Mouse (Mus musculus): Measurements from ENCODE around the gene Chgb. TPM values are rescaled to one million over a fixed set of nuclear protein-coding genes. Genes with fewer than 3 reads are reported as not detected.

Gene Chgb
- not detected in 2 replicates for total RNA-seq (2017)

- no peak for ATAC-seq (ENCODE audit: extremely low read depth, insufficient number of reproducible peaks, low FRiP score, poor library complexity, severe bottlenecking)
These were observed at the start of gene Chgb for GRCm38 (mm10) chr2:132780978-132781377. Chgb (plus strand) TSS chr2:132781278.

GRCm38 (mm10) chr2:132732940-132733339, 48.1 kb upstream of the Chgb start:
- ATAC-seq (ENCODE audit: extremely low read depth, insufficient number of reproducible peaks, low FRiP score, poor library complexity, severe bottlenecking), result no peak

GRCm38 (mm10) chr2:132733603-132734573, 47.2 kb upstream of the Chgb start:
- ATAC-seq (ENCODE audit: extremely low read depth, insufficient number of reproducible peaks, low FRiP score, poor library complexity, severe bottlenecking), result no peak

DNA sequence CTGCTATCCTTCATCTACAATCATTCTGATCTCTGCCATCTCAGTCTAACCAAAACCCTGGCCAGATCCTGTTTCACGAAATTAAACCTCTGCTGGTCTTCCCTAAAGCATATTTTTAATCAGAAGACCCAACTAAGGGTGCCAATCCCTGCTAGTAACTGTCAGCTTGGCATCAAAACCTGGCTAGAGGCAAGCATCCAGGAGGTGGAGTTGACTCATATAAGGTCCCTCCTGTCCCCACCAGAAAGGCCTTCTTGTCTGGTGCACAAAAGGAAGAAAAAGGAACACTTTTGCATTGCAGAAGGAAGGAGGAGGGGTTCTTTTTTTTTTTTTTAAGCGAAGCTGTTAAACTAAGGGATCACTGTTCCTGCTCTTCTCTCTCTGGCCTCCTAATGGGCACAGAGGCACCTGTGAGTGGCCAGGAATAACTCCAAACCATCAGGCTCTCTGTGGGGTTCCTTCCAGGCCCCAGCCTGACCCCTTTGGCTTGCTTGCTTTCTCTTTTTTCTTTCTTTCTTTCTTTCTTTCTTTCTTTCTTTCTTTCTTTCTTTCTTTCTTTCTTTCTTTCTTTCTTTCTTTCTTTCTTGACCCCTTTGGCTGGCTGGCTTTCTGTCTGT, 42.2 kb upstream of the Chgb start:
- ATAC-seq (ENCODE audit: extremely low read depth, insufficient number of reproducible peaks, low FRiP score, poor library complexity, severe bottlenecking), result no peak

- ATAC-seq (ENCODE audit: extremely low read depth, insufficient number of reproducible peaks, low FRiP score, poor library complexity, severe bottlenecking), result no peak
These were observed 39.2 kb upstream of the Chgb start for GRCm38 (mm10) chr2:132741862-132742347.

GRCm38 (mm10) chr2:132744866-132745265, 36.2 kb upstream of the Chgb start:
- no peak for ATAC-seq (ENCODE audit: extremely low read depth, insufficient number of reproducible peaks, low FRiP score, poor library complexity, severe bottlenecking)

DNA sequence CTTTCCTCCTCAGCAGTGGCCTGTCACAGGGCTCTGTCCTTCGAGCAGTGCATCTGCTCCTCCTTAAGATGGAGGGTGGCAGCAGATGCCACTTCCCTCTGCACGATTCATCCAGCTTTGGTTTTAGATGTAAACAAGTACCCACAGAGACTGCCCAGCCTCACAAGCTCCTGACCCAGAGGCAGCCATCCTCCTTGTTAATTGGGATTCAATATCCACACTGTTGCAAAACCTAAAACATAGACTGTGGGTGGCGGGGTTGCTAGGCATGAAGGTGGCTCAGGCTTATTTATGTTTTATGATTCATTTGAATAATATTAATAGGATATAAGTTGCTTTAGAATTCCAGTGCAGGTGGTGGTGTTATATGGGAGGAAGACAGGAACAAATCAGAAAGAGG, 35.0 kb upstream of the Chgb start:
- no peak for ATAC-seq (ENCODE audit: extremely low read depth, insufficient number of reproducible peaks, low FRiP score, poor library complexity, severe bottlenecking)

- ATAC-seq (ENCODE audit: extremely low read depth, insufficient number of reproducible peaks, low FRiP score, poor library complexity, severe bottlenecking), result no peak
These were observed 30.4 kb upstream of the Chgb start for GRCm38 (mm10) chr2:132750726-132751125.

- no peak for ATAC-seq (ENCODE audit: extremely low read depth, insufficient number of reproducible peaks, low FRiP score, poor library complexity, severe bottlenecking)
These were observed 29.7 kb upstream of the Chgb start for GRCm38 (mm10) chr2:132751141-132752066.

DNA sequence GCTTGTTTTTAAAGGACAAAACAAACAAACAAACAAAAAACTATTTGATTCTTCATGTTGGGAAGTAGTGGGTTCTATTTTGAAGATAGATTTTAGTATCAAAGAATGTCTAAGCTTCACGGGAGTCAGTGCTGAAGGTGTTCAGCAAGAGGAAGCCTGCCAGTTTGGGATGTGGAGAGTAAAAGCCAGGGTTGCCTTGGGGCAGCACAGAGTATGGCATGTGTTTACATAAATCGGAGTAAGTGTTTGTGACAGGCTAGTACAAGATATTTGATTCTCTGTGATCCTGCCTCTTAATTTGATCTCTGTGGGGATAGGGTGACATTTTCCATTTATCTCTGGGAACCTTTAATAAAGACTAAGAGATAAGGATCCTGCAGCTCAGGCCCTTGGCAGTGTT, 28.7 kb upstream of the Chgb start:
- ATAC-seq (ENCODE audit: extremely low read depth, insufficient number of reproducible peaks, low FRiP score, poor library complexity, severe bottlenecking), result no peak

- ATAC-seq (ENCODE audit: extremely low read depth, insufficient number of reproducible peaks, low FRiP score, poor library complexity, severe bottlenecking), result no peak
These were observed 27.9 kb upstream of the Chgb start for GRCm38 (mm10) chr2:132753137-132753536.

DNA sequence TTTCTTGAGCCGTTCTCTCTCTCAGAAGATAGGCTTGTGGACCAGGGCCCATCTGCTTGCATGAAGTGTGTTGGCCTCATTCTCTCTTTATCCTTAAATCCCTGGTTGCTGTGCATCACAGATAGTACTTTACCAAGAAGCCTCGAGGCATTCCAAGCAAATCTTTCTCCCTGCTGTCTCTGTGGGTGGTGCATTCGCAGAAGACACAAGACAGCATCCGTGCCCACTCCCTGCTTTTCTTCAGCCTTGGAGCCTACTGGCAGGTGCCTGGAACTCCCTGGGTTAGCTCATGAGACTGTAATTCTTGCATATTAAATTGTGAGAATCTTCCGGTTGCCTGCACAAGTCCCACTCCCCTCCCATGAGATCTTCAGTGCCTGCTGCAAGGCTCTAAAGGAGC, 23.2 kb upstream of the Chgb start:
- ATAC-seq (ENCODE audit: extremely low read depth, insufficient number of reproducible peaks, low FRiP score, poor library complexity, severe bottlenecking), result no peak

DNA sequence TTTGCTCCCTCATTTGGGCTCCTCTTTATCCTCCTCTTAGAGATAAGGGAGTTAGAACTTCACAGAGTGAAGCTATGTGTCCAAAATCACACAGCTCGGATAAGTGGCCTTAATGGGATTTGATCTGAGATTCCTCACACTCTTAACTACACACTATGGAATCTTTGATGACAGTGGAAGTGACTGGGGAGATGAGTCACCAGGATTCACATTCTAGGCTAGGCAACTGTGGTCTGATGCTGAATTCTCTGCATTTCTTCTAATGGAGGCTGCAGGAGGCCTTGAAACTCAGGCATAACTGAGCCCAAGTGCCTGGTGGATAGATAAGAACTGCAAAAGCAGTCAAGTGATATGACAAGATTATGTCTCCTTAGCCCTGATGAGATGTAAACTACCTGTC, 10.3 kb upstream of the Chgb start:
- no peak for ATAC-seq (ENCODE audit: extremely low read depth, insufficient number of reproducible peaks, low FRiP score, poor library complexity, severe bottlenecking)

DNA sequence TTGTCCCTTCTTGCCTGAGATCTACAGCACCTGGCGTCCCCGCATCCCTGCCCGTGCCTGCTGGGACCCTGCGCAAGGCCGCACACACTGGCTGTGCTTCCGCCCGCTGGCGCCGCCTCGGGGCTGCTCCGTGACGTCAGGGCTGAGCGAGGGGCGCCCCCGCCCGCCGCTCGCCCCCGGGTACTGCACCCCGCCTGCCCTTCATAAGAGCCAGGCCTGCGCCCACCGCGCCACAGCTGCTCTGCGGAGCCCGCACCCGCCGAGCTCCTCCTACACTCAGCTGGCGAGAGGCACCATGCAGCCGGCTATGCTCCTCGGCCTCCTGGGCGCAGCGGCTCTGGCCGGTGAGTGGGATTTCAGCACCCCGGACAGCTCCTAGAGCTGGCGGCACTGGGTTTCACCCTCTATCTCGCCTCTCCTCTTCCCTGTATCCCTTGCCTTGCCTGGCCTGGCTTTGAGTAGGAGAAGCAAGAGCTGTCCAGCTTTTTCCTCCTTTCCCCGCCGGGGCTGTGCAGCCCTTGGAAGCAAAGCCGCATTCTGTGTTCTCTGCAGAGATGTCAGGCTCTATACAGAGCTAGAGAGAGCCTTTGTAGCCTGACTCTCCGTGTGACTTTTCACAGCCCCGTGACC, 476 bp downstream of the Chgb start:
- ATAC-seq (ENCODE audit: extremely low read depth, insufficient number of reproducible peaks, low FRiP score, poor library complexity, severe bottlenecking), result no peak

DNA sequence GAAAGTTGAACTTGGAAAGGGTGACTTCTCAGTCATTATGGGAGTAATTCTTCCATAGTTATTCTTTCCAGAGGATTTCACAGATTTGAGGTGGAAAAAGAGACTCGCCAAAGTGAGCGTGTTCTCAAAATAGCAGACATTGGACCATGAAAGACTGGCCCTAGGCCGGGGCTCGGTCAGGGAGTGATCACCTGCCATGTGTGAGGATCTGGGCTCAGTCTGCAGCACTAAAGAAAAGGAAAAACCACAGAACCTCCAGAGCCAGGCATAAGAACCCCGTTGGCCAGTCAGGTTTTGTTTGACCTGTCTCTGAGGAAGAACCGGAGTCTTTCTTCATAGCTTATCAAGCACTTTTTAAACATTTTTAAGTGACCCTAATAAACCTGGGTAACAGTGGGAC, 3.0 kb downstream of the Chgb start:
- no peak for ATAC-seq (ENCODE audit: extremely low read depth, insufficient number of reproducible peaks, low FRiP score, poor library complexity, severe bottlenecking)

DNA sequence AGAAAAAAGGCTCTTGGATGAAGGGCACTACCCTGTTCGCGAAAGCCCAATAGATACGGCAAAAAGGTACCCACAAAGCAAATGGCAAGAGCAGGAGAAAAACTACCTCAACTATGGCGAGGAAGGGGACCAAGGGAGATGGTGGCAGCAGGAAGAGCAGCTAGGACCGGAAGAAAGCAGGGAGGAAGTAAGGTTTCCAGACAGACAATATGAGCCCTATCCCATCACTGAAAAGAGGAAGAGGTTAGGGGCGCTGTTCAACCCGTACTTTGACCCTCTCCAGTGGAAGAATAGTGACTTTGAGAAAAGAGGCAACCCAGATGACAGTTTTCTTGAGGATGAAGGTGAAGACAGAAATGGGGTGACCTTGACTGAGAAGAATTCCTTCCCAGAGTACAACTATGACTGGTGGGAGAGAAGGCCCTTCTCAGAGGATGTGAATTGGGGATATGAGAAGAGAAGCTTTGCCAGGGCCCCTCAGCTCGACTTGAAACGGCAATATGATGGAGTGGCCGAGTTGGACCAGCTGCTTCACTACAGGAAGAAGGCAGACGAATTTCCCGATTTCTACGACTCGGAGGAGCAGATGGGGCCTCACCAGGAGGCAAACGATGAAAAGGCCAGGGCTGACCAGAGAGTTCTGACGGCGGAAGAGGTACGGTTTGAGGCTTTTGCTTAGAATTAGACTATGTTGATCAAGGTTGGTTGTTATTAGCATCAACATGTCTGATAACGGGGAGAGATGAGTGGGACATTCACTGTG, 12.5 kb downstream of the Chgb start:
- ATAC-seq (ENCODE audit: extremely low read depth, insufficient number of reproducible peaks, low FRiP score, poor library complexity, severe bottlenecking), result no peak

- no peak for ATAC-seq (ENCODE audit: extremely low read depth, insufficient number of reproducible peaks, low FRiP score, poor library complexity, severe bottlenecking)
These were observed 13.1 kb downstream of the Chgb start for GRCm38 (mm10) chr2:132794204-132794586.

DNA sequence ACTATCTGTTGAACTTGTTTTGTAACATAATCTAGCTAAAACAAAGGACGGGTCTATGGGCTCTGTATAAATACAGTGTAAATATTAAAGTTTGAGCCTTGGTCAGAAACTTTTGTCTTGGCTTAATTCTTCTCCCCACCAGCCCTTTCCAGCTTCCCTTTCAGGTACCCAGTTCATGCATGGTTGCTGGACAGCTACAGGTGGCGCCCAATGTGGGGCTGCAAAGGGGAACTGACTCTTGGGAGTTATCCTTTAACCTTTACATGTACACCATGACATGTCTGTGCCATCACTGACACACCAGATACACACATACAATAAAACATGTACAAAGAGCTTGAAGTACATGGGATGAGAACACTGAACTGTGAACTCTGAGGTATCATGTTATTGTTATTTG, 21.9 kb downstream of the Chgb start:
- no peak for ATAC-seq (ENCODE audit: extremely low read depth, insufficient number of reproducible peaks, low FRiP score, poor library complexity, severe bottlenecking)
